Mouse (Mus musculus): ENCODE data around the gene Parl. TPM values are rescaled to one million over a fixed set of nuclear protein-coding genes. Genes with fewer than 3 reads are reported as not detected.

The Parl gene
- polyA plus RNA-seq, 1 experiment from 2014 or later: 81.1 TPM

DNA sequence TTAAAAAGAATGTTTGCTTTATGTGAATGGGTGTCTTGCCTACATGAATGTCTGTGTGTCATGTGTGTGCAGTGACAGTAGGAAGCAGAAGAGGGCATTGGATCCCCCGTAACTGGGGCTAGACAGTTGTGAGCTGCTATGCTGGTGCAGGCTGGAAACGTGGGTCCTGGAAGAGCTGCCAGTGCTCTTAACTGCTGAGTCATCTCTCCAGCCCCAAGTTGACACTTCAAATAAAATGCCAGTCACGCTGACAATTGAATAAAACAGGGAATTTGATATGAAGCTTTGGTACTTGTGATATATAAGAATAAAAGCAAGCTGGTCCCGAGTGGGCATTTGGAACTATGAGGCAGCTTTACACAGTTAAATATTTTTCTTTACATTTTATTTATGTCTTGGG, 21.9 kb downstream of the Parl start:
- peaks cover 71% of the 10 kb centered on the region for H3K36me3 ChIP-seq
- H3K4me3 ChIP-seq (replicated peaks): no peak overlapping the region
- H3K4me2 ChIP-seq (replicated peaks): no peak overlapping the region
- H3K9ac ChIP-seq (replicated peaks): no peak overlapping the region
- no peaks in the 10 kb centered on the region for H3K9me3 ChIP-seq
- WGBS: 94% methylated on average over 4 of the region's 4 CpGs
- ATAC-seq: no peak
- H3K27ac ChIP-seq: no peak overlapping the region
- no peaks in the 10 kb centered on the region for H3K27me3 ChIP-seq
- H3K4me1 ChIP-seq (replicated peaks): no peaks in the 10 kb centered on the region

- Histone ChIP-seq H3K4me1 (replicated peaks) (no peaks in the 10 kb centered on the region), H3K4me3 (replicated peaks) (no peak overlapping the region), H3K4me2 (replicated peaks) (no peak overlapping the region), H3K9me3 (no peaks in the 10 kb centered on the region), H3K36me3 (peaks cover 63% of the 10 kb centered on the region), H3K9ac (replicated peaks) (no peak overlapping the region), H3K27ac (no peak overlapping the region), H3K27me3 (no peaks in the 10 kb centered on the region)
- no peak for ATAC-seq
- 96% methylated on average over 5 of the region's 5 CpGs for WGBS
Measured at GRCm38 (mm10) chr16:20279395-20279794, 22.8 kb downstream of the Parl start.

- WGBS: 9% methylated on average over 3 of the region's 3 CpGs
- H3K4me2 ChIP-seq (replicated peaks): no peak overlapping the region
- H3K4me3 ChIP-seq (replicated peaks): no peak overlapping the region
- no peaks in the 10 kb centered on the region for H3K27me3 ChIP-seq
- H3K9me3 ChIP-seq: no peaks in the 10 kb centered on the region
- peaks cover 8% of the 10 kb centered on the region for H3K36me3 ChIP-seq
- no peak overlapping the region for H3K27ac ChIP-seq
- no peak for ATAC-seq
- no peaks in the 10 kb centered on the region for H3K4me1 ChIP-seq (replicated peaks)
- H3K9ac ChIP-seq (replicated peaks): no peak overlapping the region
Measured at GRCm38 (mm10) chr16:20272994-20273393, 29.2 kb downstream of the Parl start.

- H3K27ac ChIP-seq: no peak overlapping the region
- ATAC-seq: no peak
- H3K9me3 ChIP-seq: no peaks in the 10 kb centered on the region
- no peak overlapping the region for H3K4me2 ChIP-seq (replicated peaks)
- no peaks in the 10 kb centered on the region for H3K4me1 ChIP-seq (replicated peaks)
- H3K36me3 ChIP-seq: no peaks in the 10 kb centered on the region
- H3K4me3 ChIP-seq (replicated peaks): no peak overlapping the region
- H3K9ac ChIP-seq (replicated peaks): no peak overlapping the region
- H3K27me3 ChIP-seq: no peaks in the 10 kb centered on the region
- 88% methylated on average over 4 of the region's 4 CpGs for WGBS
Measured at GRCm38 (mm10) chr16:20271339-20271738, 30.8 kb downstream of the Parl start.

DNA sequence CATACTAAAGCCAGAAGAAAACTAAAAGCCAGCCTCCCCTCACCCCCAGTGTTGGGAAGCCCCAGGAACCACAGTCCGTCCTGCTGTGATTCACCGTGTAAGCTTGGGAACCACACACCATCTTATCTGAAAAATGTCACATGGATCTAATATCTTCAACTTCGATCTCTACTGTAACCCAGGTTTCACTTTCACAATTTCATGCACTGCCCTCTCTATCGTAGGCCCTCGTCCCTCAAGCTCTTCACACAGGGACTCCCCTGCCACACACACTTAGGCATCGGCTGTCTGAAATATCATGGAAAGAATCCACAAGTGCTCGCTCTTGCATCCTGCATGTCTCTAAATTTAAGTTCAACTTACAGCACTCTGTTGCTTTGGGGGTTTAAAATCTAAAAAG, 37.1 kb downstream of the Parl start:
- Histone ChIP-seq H3K4me1 (replicated peaks) (no peaks in the 10 kb centered on the region), H3K36me3 (no peaks in the 10 kb centered on the region), H3K27me3 (no peaks in the 10 kb centered on the region), H3K27ac (no peak overlapping the region), H3K4me3 (replicated peaks) (no peak overlapping the region), H3K9ac (replicated peaks) (no peak overlapping the region), H3K4me2 (replicated peaks) (no peak overlapping the region), H3K9me3 (no peaks in the 10 kb centered on the region)
- no peak for ATAC-seq
- 91% methylated on average over 7 of the region's 7 CpGs for WGBS

GRCm38 (mm10) chr16:20257926-20258325, 44.3 kb downstream of the Parl start:
- no peak for ATAC-seq
- no peaks in the 10 kb centered on the region for H3K27me3 ChIP-seq
- WGBS: 78% methylated on average over 5 of the region's 5 CpGs
- no peak overlapping the region for H3K4me3 ChIP-seq (replicated peaks)
- H3K9me3 ChIP-seq: no peaks in the 10 kb centered on the region
- H3K36me3 ChIP-seq: no peaks in the 10 kb centered on the region
- no peaks in the 10 kb centered on the region for H3K4me1 ChIP-seq (replicated peaks)
- H3K27ac ChIP-seq: no peak overlapping the region
- H3K4me2 ChIP-seq (replicated peaks): no peak overlapping the region
- no peak overlapping the region for H3K9ac ChIP-seq (replicated peaks)

- Histone ChIP-seq H3K4me1 (replicated peaks) (no peaks in the 10 kb centered on the region), H3K27ac (no peak overlapping the region), H3K27me3 (no peaks in the 10 kb centered on the region), H3K4me3 (replicated peaks) (no peak overlapping the region), H3K4me2 (replicated peaks) (no peak overlapping the region), H3K9me3 (no peaks in the 10 kb centered on the region), H3K36me3 (no peaks in the 10 kb centered on the region), H3K9ac (replicated peaks) (no peak overlapping the region)
- ATAC-seq: no peak
- WGBS: 87% methylated on average over 9 of the region's 9 CpGs
Measured at GRCm38 (mm10) chr16:20248442-20249174, 53.6 kb downstream of the Parl start.

- no peak for ATAC-seq
Measured at GRCm38 (mm10) chr16:20247103-20247502, 55.1 kb downstream of the Parl start.

DNA sequence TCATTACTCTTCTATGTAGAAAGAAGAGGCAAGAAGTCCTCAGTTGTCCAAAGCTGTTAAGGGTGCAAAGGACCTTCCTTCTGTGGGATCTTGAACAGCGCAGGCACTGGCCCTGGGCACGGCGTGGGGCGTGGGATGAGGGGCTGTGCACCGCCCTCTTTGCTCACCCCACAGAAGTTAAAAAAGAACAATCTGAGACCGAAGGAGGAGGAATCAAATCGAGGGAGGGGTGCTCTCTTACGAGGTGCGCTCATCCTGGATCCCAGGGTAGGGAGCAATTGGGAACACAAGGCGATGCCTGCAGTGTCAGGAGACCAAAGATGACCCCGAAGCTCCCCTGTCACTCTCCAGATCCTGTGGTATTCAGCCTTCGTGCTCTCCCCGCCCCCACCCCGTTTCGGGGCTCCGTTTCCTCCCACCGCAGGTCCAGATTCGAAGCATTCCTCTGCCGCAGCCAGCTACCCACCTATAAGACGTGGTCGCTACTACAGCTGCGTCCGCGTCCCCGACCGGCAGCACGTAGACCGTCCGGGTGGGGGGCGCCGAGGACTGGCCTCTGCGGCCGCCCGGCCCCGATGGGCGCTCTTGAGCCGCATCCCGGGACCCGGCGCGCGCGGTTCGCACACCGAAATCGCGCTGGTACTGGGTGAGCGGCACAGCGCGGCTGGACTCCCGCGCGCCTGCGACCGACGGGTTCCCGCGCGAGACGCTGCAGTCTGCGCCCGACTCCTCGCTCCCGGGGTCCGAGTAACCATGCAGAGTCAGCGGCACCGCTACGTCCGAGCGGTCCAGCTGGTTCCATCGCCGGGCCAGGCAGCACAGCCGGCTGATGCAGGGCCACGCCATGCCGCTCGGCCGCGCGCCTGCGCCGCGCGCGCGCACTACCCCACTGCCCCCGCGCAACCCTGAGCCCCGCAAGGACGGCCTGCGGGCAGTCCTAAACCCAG, 61.4 kb downstream of the Parl start, which contains the start of gene Map6d1:
Gene Map6d1 (minus strand): TSS at position 891 of the 947 bp plus-strand sequence.
- H3K4me3 ChIP-seq (replicated peaks): peak within 1 kb of the TSS; percentile 57
- H3K9me3 ChIP-seq: no peaks in the 10 kb centered on the region
- peak within 1 kb of the TSS; percentile 73 for H3K9ac ChIP-seq (replicated peaks)
- peak within 1 kb of the TSS; percentile 74 for H3K27ac ChIP-seq
- peak; percentile 94 for ATAC-seq
- peaks cover 16% of the 10 kb centered on the region for H3K4me1 ChIP-seq (replicated peaks)
- H3K36me3 ChIP-seq: no peaks in the 10 kb centered on the region; the same call in 1 of the 2 replicates
- peaks cover 10% of the 10 kb centered on the region; the same call in 1 of the 2 replicates for H3K27me3 ChIP-seq
- H3K4me2 ChIP-seq (replicated peaks): peak within 1 kb of the TSS; percentile 84
- WGBS: under 1% methylated on average over 90 of the region's 90 CpGs

More at GRCm38 (mm10) chr16:20247103-20247502, 55.1 kb downstream of the Parl start:
- Histone ChIP-seq H3K9ac (replicated peaks) (no peak overlapping the region), H3K9me3 (no peaks in the 10 kb centered on the region), H3K36me3 (no peaks in the 10 kb centered on the region), H3K27me3 (peaks cover 2% of the 10 kb centered on the region; the same call in 1 of the 2 replicates), H3K27ac (no peak overlapping the region), H3K4me3 (replicated peaks) (no peak overlapping the region), H3K4me1 (replicated peaks) (no peaks in the 10 kb centered on the region), H3K4me2 (replicated peaks) (no peak overlapping the region)

- no peak overlapping the region for H3K4me3 ChIP-seq (replicated peaks)
- no peak overlapping the region for H3K27ac ChIP-seq
- H3K9ac ChIP-seq (replicated peaks): no peak overlapping the region
- H3K4me1 ChIP-seq (replicated peaks): peaks cover 16% of the 10 kb centered on the region
- 94% methylated on average over 4 of the region's 4 CpGs for WGBS
- H3K4me2 ChIP-seq (replicated peaks): no peak overlapping the region
- no peak for ATAC-seq
- H3K9me3 ChIP-seq: no peaks in the 10 kb centered on the region
- H3K36me3 ChIP-seq: peaks cover 12% of the 10 kb centered on the region
- peaks cover 10% of the 10 kb centered on the region; the same call in 1 of the 2 replicates for H3K27me3 ChIP-seq
Measured at GRCm38 (mm10) chr16:20238646-20239045, 63.5 kb downstream of the Parl start.

DNA sequence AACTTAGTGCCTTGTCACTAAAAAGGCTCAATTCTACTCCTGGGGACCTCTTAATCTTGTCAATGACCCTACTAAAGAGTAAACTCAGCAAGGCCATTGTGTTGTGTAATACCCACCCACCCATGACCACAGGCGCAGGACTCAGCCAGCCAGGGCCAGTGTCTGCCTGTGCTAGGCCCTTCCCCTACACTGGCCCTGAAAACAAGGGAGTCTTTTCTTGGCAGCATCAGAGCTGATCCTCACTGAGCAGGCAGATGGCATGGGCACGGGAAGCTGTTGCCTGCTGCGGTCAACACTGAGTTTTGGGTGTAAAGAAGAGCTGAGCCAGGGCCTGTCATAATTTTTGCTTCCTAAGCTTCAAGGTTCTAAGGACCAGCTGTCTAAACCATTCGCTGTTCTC, 64.8 kb downstream of the Parl start:
- Histone ChIP-seq H3K4me2 (replicated peaks) (no peak overlapping the region), H3K9ac (replicated peaks) (no peak overlapping the region), H3K9me3 (no peaks in the 10 kb centered on the region), H3K27ac (no peak overlapping the region), H3K36me3 (peaks cover 20% of the 10 kb centered on the region), H3K4me3 (replicated peaks) (no peak overlapping the region), H3K27me3 (peaks cover 10% of the 10 kb centered on the region; the same call in 1 of the 2 replicates), H3K4me1 (replicated peaks) (peaks cover 16% of the 10 kb centered on the region)
- ATAC-seq: no peak
- 30% methylated on average over 4 of the region's 4 CpGs for WGBS

GRCm38 (mm10) chr16:20234406-20234805, 67.8 kb downstream of the Parl start:
- 71% methylated on average over 4 of the region's 4 CpGs for WGBS

More at GRCm38 (mm10) chr16:20234406-20234805, 67.8 kb downstream of the Parl start:
- H3K27me3 ChIP-seq: peaks cover 1% of the 10 kb centered on the region; the same call in 1 of the 2 replicates
- no peak overlapping the region for H3K4me3 ChIP-seq (replicated peaks)
- H3K9me3 ChIP-seq: no peaks in the 10 kb centered on the region
- no peak overlapping the region for H3K27ac ChIP-seq
- H3K4me1 ChIP-seq (replicated peaks): 0 out of 2 replicates have a peak, but pooled peaks cover 12% of the 10 kb centered on the region
- ATAC-seq: no peak
- H3K9ac ChIP-seq (replicated peaks): no peak overlapping the region
- H3K36me3 ChIP-seq: peaks cover 45% of the 10 kb centered on the region
- H3K4me2 ChIP-seq (replicated peaks): no peak overlapping the region
